13 mouse cellular contexts compared by ENCODE assay signal in the genomic region with DNA sequence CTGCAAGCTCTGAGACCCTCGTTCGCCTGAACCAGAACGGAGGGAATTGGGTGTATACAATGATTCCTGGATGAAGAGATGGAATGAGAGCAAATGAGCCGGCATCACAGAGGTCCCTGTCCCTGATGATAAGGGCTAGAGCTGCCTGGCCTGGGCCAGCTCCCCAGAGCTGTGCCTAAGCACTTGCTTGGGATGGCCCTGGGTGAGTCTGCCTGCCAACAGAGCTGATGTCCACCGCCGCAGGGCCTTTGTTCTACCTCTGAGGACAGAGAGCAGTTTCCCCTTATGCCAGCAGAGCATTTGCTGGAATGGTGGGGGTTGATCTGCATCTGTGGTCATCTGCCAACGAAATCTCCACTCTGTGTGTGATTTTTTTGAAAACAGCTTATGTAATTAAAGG. TPM values are rescaled to one million over a fixed set of nuclear protein-coding genes. Genes with fewer than 3 reads are reported as not detected.
DNase-seq lines count a peak whose midpoint lies in the region; ATAC-seq and TF ChIP-seq lines count a peak whose summit lies in the region.
"Had no signal": no experiment of that assay in that cellular context is flagged by ENCODE, and none has a peak within 500 bp of the region (broad histone marks: within the 10 kb centered on the region; RNA-seq: fewer than 3 reads in every experiment).

No protein-coding gene starts in this region.

- H3K4me3 ChIP-seq in forebrain, embryonic 12.5 days (replicated peaks): no peak overlapping the region
- H3K4me3 ChIP-seq in forebrain, embryonic 14.5 days (ENCODE audit: low read depth, low read length): no peak overlapping the region
- no peak overlapping the region for H3K4me3 ChIP-seq in intestine, embryonic 16.5 days (ENCODE audit: low read length)
- no peak overlapping the region for H3K4me3 ChIP-seq in intestine, postnatal 0 days (ENCODE audit: low read depth, low read length)
- H3K4me3 ChIP-seq in stomach, embryonic 16.5 days (replicated peaks; ENCODE audit: low read length): no peak overlapping the region
- H3K4me3 ChIP-seq in stomach, postnatal 0 days (ENCODE audit: low read depth, low read length): no peak overlapping the region

- ATAC-seq in forebrain, embryonic 12.5 days (ENCODE audit: low FRiP score): no peak
- ATAC-seq in forebrain, embryonic 14.5 days: no peak
- no peak for ATAC-seq in intestine, embryonic 16.5 days
- ATAC-seq in intestine, postnatal 0 days: no peak
- ATAC-seq in stomach, embryonic 16.5 days (ENCODE audit: insufficient read depth, low FRiP score): no peak
- no peak for ATAC-seq in stomach, postnatal 0 days (ENCODE audit: low FRiP score, low TSS enrichment)
- no peak for ATAC-seq in erythroid progenitor cell, adult 5-6 weeks (replicated peaks; ENCODE audit: low FRiP score, poor library complexity, severe bottlenecking)
- ATAC-seq: inflammation-experienced regulatory T-cells, adult 6 months; midbrain, embryonic 16.5 days had no signal

- WGBS in forebrain, embryonic 12.5 days: 87% methylated on average over 7 of the region's 7 CpGs
- 87% methylated on average over 7 of the region's 7 CpGs for WGBS in forebrain, embryonic 14.5 days
- 89% methylated on average over 7 of the region's 7 CpGs for WGBS in intestine, embryonic 16.5 days
- 80% methylated on average over 7 of the region's 7 CpGs for WGBS in intestine, postnatal 0 days
- WGBS in stomach, embryonic 16.5 days: 90% methylated on average over 7 of the region's 7 CpGs
- 84% methylated on average over 7 of the region's 7 CpGs for WGBS in stomach, postnatal 0 days

- H3K27me3 ChIP-seq in forebrain, embryonic 12.5 days: no peaks in the 10 kb centered on the region; the same call in 1 of the 2 replicates
- H3K27me3 ChIP-seq in forebrain, embryonic 14.5 days (replicated peaks; ENCODE audit: control insufficient read depth, insufficient read depth, low read length): no peaks in the 10 kb centered on the region
- no peaks in the 10 kb centered on the region for H3K27me3 ChIP-seq in intestine, embryonic 16.5 days (replicated peaks; ENCODE audit: control insufficient read depth, insufficient read depth, low read length)
- no peaks in the 10 kb centered on the region for H3K27me3 ChIP-seq in intestine, postnatal 0 days (replicated peaks; ENCODE audit: control insufficient read depth, insufficient read depth, low read length)
- H3K27me3 ChIP-seq in stomach, embryonic 16.5 days (ENCODE audit: control insufficient read depth, insufficient read depth, low read length): no peaks in the 10 kb centered on the region
- H3K27me3 ChIP-seq in stomach, postnatal 0 days (ENCODE audit: control insufficient read depth, insufficient read depth, low read length): no peaks in the 10 kb centered on the region

- peaks cover 20% of the 10 kb centered on the region for H3K4me1 ChIP-seq in forebrain, embryonic 12.5 days
- H3K4me1 ChIP-seq in forebrain, embryonic 14.5 days (ENCODE audit: control insufficient read depth, insufficient read depth, low read length): peaks cover 10% of the 10 kb centered on the region
- H3K4me1 ChIP-seq in intestine, embryonic 16.5 days (ENCODE audit: control insufficient read depth, insufficient read depth, low read length): peaks cover 24% of the 10 kb centered on the region
- 0 out of 2 replicates have a peak, but pooled peaks cover 4% of the 10 kb centered on the region for H3K4me1 ChIP-seq in intestine, postnatal 0 days (replicated peaks; ENCODE audit: control insufficient read depth, insufficient read depth, low read length)
- H3K4me1 ChIP-seq in stomach, embryonic 16.5 days (ENCODE audit: control insufficient read depth, insufficient read depth, low read length): peaks cover 17% of the 10 kb centered on the region
- H3K4me1 ChIP-seq in stomach, postnatal 0 days (replicated peaks; ENCODE audit: control insufficient read depth, insufficient read depth): no peaks in the 10 kb centered on the region

- no peak overlapping the region for H3K9ac ChIP-seq in forebrain, embryonic 12.5 days
- no peak overlapping the region for H3K9ac ChIP-seq in forebrain, embryonic 14.5 days (ENCODE audit: low read length)
- 0 out of 2 replicates have a peak overlapping the region, but pooled peaks have one; percentile 89 for H3K9ac ChIP-seq in intestine, embryonic 16.5 days (ENCODE audit: low read depth, low read length)
- no peak overlapping the region for H3K9ac ChIP-seq in intestine, postnatal 0 days (ENCODE audit: low read depth, low read length)
- H3K9ac ChIP-seq in stomach, embryonic 16.5 days (ENCODE audit: low read length): no peak overlapping the region; the same call in 1 of the 2 replicates
- H3K9ac ChIP-seq in stomach, postnatal 0 days (ENCODE audit: low read length): no peak overlapping the region

- peaks cover 32% of the 10 kb centered on the region for H3K36me3 ChIP-seq in forebrain, embryonic 12.5 days (replicated peaks)
- peaks cover 45% of the 10 kb centered on the region for H3K36me3 ChIP-seq in forebrain, embryonic 14.5 days (ENCODE audit: control insufficient read depth, insufficient read depth, low read length)
- peaks cover 8% of the 10 kb centered on the region for H3K36me3 ChIP-seq in intestine, embryonic 16.5 days (ENCODE audit: control insufficient read depth, insufficient read depth, low read length)
- H3K36me3 ChIP-seq in intestine, postnatal 0 days (ENCODE audit: control insufficient read depth, insufficient read depth): peaks cover 41% of the 10 kb centered on the region
- H3K36me3 ChIP-seq in stomach, embryonic 16.5 days (ENCODE audit: control insufficient read depth, insufficient read depth, low read length): peaks cover 21% of the 10 kb centered on the region
- peaks cover 13% of the 10 kb centered on the region for H3K36me3 ChIP-seq in stomach, postnatal 0 days (ENCODE audit: control insufficient read depth, insufficient read depth, low read length)

- no peaks in the 10 kb centered on the region for H3K9me3 ChIP-seq in forebrain, embryonic 12.5 days
- no peaks in the 10 kb centered on the region for H3K9me3 ChIP-seq in forebrain, embryonic 14.5 days (replicated peaks; ENCODE audit: control insufficient read depth, low read length)
- no peaks in the 10 kb centered on the region for H3K9me3 ChIP-seq in intestine, embryonic 16.5 days (ENCODE audit: control insufficient read depth, low read length)
- H3K9me3 ChIP-seq in intestine, postnatal 0 days (ENCODE audit: control insufficient read depth): no peaks in the 10 kb centered on the region
- H3K9me3 ChIP-seq in stomach, embryonic 16.5 days (replicated peaks; ENCODE audit: control insufficient read depth, low read length): no peaks in the 10 kb centered on the region
- H3K9me3 ChIP-seq in stomach, postnatal 0 days (ENCODE audit: control insufficient read depth, low read length): no peaks in the 10 kb centered on the region

- TF ChIP-seq CTCF in intestine, postnatal 0 days (IDR thresholded peaks at IDR 0.05; ENCODE audit: low read depth): no peak
- no peak for TF ChIP-seq CTCF in stomach, postnatal 0 days (IDR thresholded peaks at IDR 0.05; ENCODE audit: low read depth)

- peak overlapping the region; percentile 94; the same call in 1 of the 2 replicates for H3K4me2 ChIP-seq in forebrain, embryonic 12.5 days
- no peak overlapping the region for H3K4me2 ChIP-seq in forebrain, embryonic 14.5 days (ENCODE audit: low read length)
- no peak overlapping the region; the same call in 1 of the 2 replicates for H3K4me2 ChIP-seq in intestine, embryonic 16.5 days (ENCODE audit: low read depth, low read length)
- no peak overlapping the region for H3K4me2 ChIP-seq in intestine, postnatal 0 days (replicated peaks; ENCODE audit: low read depth)
- no peak overlapping the region for H3K4me2 ChIP-seq in stomach, embryonic 16.5 days (ENCODE audit: low read depth, low read length)
- H3K4me2 ChIP-seq in stomach, postnatal 0 days (replicated peaks; ENCODE audit: low read depth): no peak overlapping the region

- TF ChIP-seq EP300 in stomach, postnatal 0 days (optimal IDR thresholded peaks at IDR 0.05): no peak

- no peak overlapping the region for H3K27ac ChIP-seq in forebrain, embryonic 12.5 days
- no peak overlapping the region for H3K27ac ChIP-seq in forebrain, embryonic 14.5 days (ENCODE audit: low read depth, low read length)
- H3K27ac ChIP-seq in intestine, embryonic 16.5 days (ENCODE audit: low read length): no peak overlapping the region
- no peak overlapping the region for H3K27ac ChIP-seq in intestine, postnatal 0 days (ENCODE audit: low read depth, low read length)
- 0 out of 2 replicates have a peak overlapping the region, but pooled peaks have one; percentile 94 for H3K27ac ChIP-seq in stomach, embryonic 16.5 days (ENCODE audit: low read length)
- no peak overlapping the region for H3K27ac ChIP-seq in stomach, postnatal 0 days (replicated peaks)

- no peak for DNase-seq in forebrain, embryonic 14.5 days (ENCODE audit: low spot score)
- DNase-seq in stomach, postnatal 0 days (ENCODE audit: low spot score): no peak
- DNase-seq: adrenal gland, postnatal 10 days; embryo, embryonic 11 days; lung, postnatal 4 days; thymus, postnatal 25 days had no signal

RNA-seq across cellular contexts. Expression of gene Gale, which starts 1.3 kb away (rescaled TPM):
- 28.3 and 30.9 TPM in 2 replicates for polyA plus RNA-seq in forebrain, embryonic 12.5 days (2016; fragmentation: Nextera tagmentation; extraction: Ambion mirVana)
- polyA plus RNA-seq in forebrain, embryonic 14.5 days (2014; fragmentation: Nextera tagmentation; extraction: Ambion mirVana): 32.9 and 35.7 TPM in 2 replicates
- 127 and 130 TPM in 2 replicates for polyA plus RNA-seq in intestine, embryonic 16.5 days (2015; fragmentation: Nextera tagmentation; extraction: Ambion mirVana)
- polyA plus RNA-seq in intestine, postnatal 0 days (2015; fragmentation: Nextera tagmentation; extraction: Ambion mirVana): 99.5 and 131 TPM in 2 replicates
- 109 and 136 TPM in 2 replicates for polyA plus RNA-seq in stomach, embryonic 16.5 days (2015; fragmentation: Nextera tagmentation; extraction: Ambion mirVana)
- 161 and 166 TPM in 2 replicates for polyA plus RNA-seq in stomach, postnatal 0 days (2015; fragmentation: Nextera tagmentation; extraction: Ambion mirVana)
- total RNA-seq in erythroid progenitor cell, adult 5-6 weeks (2015; ENCODE audit: low replicate concordance): 1.4 and 6.3 TPM in 2 replicates
- total RNA-seq in erythroid progenitor cell, adult 5-6 weeks (2017; ENCODE audit: low replicate concordance): 3.6 and 12.2 TPM in 2 replicates

RNA-seq across cellular contexts. Expression of gene Lypla2, which starts 10.2 kb away (rescaled TPM):
- 153 and 161 TPM in 2 replicates for polyA plus RNA-seq in forebrain, embryonic 12.5 days (2016; fragmentation: Nextera tagmentation; extraction: Ambion mirVana)
- 163 and 168 TPM in 2 replicates for polyA plus RNA-seq in forebrain, embryonic 14.5 days (2014; fragmentation: Nextera tagmentation; extraction: Ambion mirVana)
- polyA plus RNA-seq in intestine, embryonic 16.5 days (2015; fragmentation: Nextera tagmentation; extraction: Ambion mirVana): 111 and 115 TPM in 2 replicates
- polyA plus RNA-seq in intestine, postnatal 0 days (2015; fragmentation: Nextera tagmentation; extraction: Ambion mirVana): 90.3 and 94.9 TPM in 2 replicates
- polyA plus RNA-seq in stomach, embryonic 16.5 days (2015; fragmentation: Nextera tagmentation; extraction: Ambion mirVana): 94.9 and 97.8 TPM in 2 replicates
- polyA plus RNA-seq in stomach, postnatal 0 days (2015; fragmentation: Nextera tagmentation; extraction: Ambion mirVana): 88.6 and 89.6 TPM in 2 replicates
- total RNA-seq in erythroid progenitor cell, adult 5-6 weeks (2015; ENCODE audit: low replicate concordance): 16.3 and 18.7 TPM in 2 replicates
- 6.3 and 12.9 TPM in 2 replicates for total RNA-seq in erythroid progenitor cell, adult 5-6 weeks (2017; ENCODE audit: low replicate concordance)

RNA-seq across cellular contexts. Expression of gene Hmgcl, which starts 15.9 kb away (rescaled TPM):
- 52.3 and 55.8 TPM in 2 replicates for polyA plus RNA-seq in forebrain, embryonic 12.5 days (2016; fragmentation: Nextera tagmentation; extraction: Ambion mirVana)
- polyA plus RNA-seq in forebrain, embryonic 14.5 days (2014; fragmentation: Nextera tagmentation; extraction: Ambion mirVana): 70.4 and 71.0 TPM in 2 replicates
- polyA plus RNA-seq in intestine, embryonic 16.5 days (2015; fragmentation: Nextera tagmentation; extraction: Ambion mirVana): 147 and 165 TPM in 2 replicates
- 232 and 235 TPM in 2 replicates for polyA plus RNA-seq in intestine, postnatal 0 days (2015; fragmentation: Nextera tagmentation; extraction: Ambion mirVana)
- polyA plus RNA-seq in stomach, embryonic 16.5 days (2015; fragmentation: Nextera tagmentation; extraction: Ambion mirVana): 97.5 and 107 TPM in 2 replicates
- 154 and 163 TPM in 2 replicates for polyA plus RNA-seq in stomach, postnatal 0 days (2015; fragmentation: Nextera tagmentation; extraction: Ambion mirVana)
- total RNA-seq in erythroid progenitor cell, adult 5-6 weeks (2015; ENCODE audit: low replicate concordance): 24.3 and 25.2 TPM in 2 replicates
- 19.6 and 30.0 TPM in 2 replicates for total RNA-seq in erythroid progenitor cell, adult 5-6 weeks (2017; ENCODE audit: low replicate concordance)

RNA-seq across cellular contexts. Expression of gene Pithd1, which starts 24.9 kb away (rescaled TPM):
- 60.2 and 64.6 TPM in 2 replicates for polyA plus RNA-seq in forebrain, embryonic 12.5 days (2016; fragmentation: Nextera tagmentation; extraction: Ambion mirVana)
- polyA plus RNA-seq in forebrain, embryonic 14.5 days (2014; fragmentation: Nextera tagmentation; extraction: Ambion mirVana): 56.1 and 58.0 TPM in 2 replicates
- polyA plus RNA-seq in intestine, embryonic 16.5 days (2015; fragmentation: Nextera tagmentation; extraction: Ambion mirVana): 41.3 and 47.2 TPM in 2 replicates
- polyA plus RNA-seq in intestine, postnatal 0 days (2015; fragmentation: Nextera tagmentation; extraction: Ambion mirVana): 56.7 and 57.7 TPM in 2 replicates
- 39.0 and 44.8 TPM in 2 replicates for polyA plus RNA-seq in stomach, embryonic 16.5 days (2015; fragmentation: Nextera tagmentation; extraction: Ambion mirVana)
- polyA plus RNA-seq in stomach, postnatal 0 days (2015; fragmentation: Nextera tagmentation; extraction: Ambion mirVana): 40.1 and 40.7 TPM in 2 replicates
- total RNA-seq in erythroid progenitor cell, adult 5-6 weeks (2015; ENCODE audit: low replicate concordance): 85.8 and 92.6 TPM in 2 replicates
- total RNA-seq in erythroid progenitor cell, adult 5-6 weeks (2017; ENCODE audit: low replicate concordance): 78.3 and 100 TPM in 2 replicates

RNA-seq across cellular contexts. Expression of gene Fuca1, which starts 41.7 kb away (rescaled TPM):
- polyA plus RNA-seq in forebrain, embryonic 12.5 days (2016; fragmentation: Nextera tagmentation; extraction: Ambion mirVana): 38.1 and 45.0 TPM in 2 replicates
- 53.1 and 60.7 TPM in 2 replicates for polyA plus RNA-seq in forebrain, embryonic 14.5 days (2014; fragmentation: Nextera tagmentation; extraction: Ambion mirVana)
- 214 and 254 TPM in 2 replicates for polyA plus RNA-seq in intestine, embryonic 16.5 days (2015; fragmentation: Nextera tagmentation; extraction: Ambion mirVana)
- 717 and 739 TPM in 2 replicates for polyA plus RNA-seq in intestine, postnatal 0 days (2015; fragmentation: Nextera tagmentation; extraction: Ambion mirVana)
- 98.9 and 132 TPM in 2 replicates for polyA plus RNA-seq in stomach, embryonic 16.5 days (2015; fragmentation: Nextera tagmentation; extraction: Ambion mirVana)
- 171 and 179 TPM in 2 replicates for polyA plus RNA-seq in stomach, postnatal 0 days (2015; fragmentation: Nextera tagmentation; extraction: Ambion mirVana)
- total RNA-seq in erythroid progenitor cell, adult 5-6 weeks (2015; ENCODE audit: low replicate concordance): 23.1 and 45.3 TPM in 2 replicates
- total RNA-seq in erythroid progenitor cell, adult 5-6 weeks (2017; ENCODE audit: low replicate concordance): 38.9 and 50.2 TPM in 2 replicates
